Mouse (Mus musculus) embryonic stem cell, embryonic (primary cell): ENCODE measurements around the gene Atrnl1.

Experiments
- CTCF ChIA-PET, 4 experiments: fragments of 300-600 bp in 2 of 4; fragments of 350-600 bp in 2 of 4; sonication (Branson Sonifier 250); formaldehyde crosslinking; loops; one replicate each; lab custom pipeline; 2022; ENCODE audit warnings: inconsistent platforms in 2 of 4; lab: Charles Lee
- POLR2A ChIA-PET, 4 experiments: fragments of 300-600 bp in 2 of 4; fragments of 350-600 bp in 2 of 4; sonication (Branson Sonifier 250); formaldehyde crosslinking; loops; one replicate each; lab custom pipeline; 2022; ENCODE audit warnings: antibody characterized with exemption in 4 of 4, inconsistent platforms in 1 of 4; lab: Charles Lee

Atrnl1 gene

DNA sequence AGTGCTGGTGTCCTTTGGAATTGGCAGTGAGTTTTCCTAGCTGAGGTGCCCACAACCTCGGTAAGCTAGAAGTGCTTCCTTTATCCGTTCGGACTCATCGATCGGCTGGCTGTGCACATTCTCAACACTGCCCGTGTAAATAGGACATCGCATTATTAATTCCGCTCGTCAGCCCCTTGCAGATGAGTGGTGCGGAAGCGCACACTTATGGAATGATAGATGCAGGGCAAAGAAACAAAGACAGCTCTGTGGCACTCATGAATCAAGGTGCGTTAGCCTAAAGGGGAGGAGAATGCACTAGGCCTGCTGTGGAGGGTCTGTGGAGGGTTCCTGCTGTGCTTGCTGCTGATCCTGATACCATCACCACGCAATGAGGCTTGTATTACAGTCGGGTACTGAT is 474.0 kb downstream of the Atrnl1 start:
- ChIA-PET POLR2A (no interaction called here), CTCF (interaction anchor here in 1 of 4 experiments (0.6 kb wide), 1 partner anchor 383 kb away, joined by 4 read pairs; no protein-coding TSS in a partner anchor)

- POLR2A ChIA-PET = interaction anchor here in 1 of 4 experiments (1.3 kb wide), 1 partner anchor 9 kb away, joined by 3 read pairs; no protein-coding TSS in a partner anchor
- CTCF ChIA-PET = interaction anchor here in 1 of 4 experiments (0.6 kb wide), 1 partner anchor 12 kb away, joined by 4 read pairs; no protein-coding TSS in a partner anchor
Measured at GRCm38 (mm10) chr19:58086734-58087133, 475.9 kb downstream of the Atrnl1 start.

DNA sequence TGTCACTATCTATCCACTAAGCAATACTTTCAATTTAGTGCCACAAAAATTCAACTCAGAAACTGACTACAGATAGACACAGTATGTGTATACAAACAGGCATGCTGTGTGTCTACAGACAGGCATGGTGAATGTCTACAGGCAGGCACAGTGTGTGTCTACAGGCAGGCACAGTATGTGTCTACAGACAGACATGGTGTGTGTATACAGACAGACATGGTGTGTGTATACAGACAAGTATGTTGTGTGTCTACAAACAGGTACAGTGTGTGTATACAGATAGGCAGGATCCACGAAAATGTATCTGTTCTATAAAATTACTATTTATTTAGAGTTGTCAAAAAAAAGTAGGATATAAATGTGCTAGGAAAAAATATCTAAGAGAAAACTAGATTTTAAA is 477.1 kb downstream of the Atrnl1 start:
- POLR2A ChIA-PET = interaction anchor here in 1 of 4 experiments (0.6 kb wide), 1 partner anchor 506 kb away, joined by 3 read pairs; no protein-coding TSS in a partner anchor
- CTCF ChIA-PET = no interaction called here

DNA sequence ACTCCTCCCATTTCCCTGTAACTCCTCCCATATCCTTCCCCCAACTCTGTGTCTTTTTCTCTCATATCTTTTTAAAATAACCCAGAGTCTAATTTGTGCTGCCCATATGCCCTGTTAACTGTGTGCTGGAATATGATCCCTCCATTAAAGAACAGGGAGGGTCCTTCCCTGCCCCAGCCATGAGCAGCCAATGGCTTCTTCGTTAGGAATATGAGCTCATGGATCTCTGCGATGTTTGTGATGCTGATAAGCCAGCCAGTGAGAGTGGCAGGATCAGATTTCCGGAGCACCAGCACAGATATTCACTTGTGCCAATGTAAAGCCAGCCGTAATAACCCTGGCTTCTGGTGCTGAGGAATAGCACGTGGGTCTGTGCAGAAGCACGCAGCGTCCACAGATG is 477.6 kb downstream of the Atrnl1 start:
- CTCF ChIA-PET = no interaction called here
- POLR2A ChIA-PET = interaction anchor here in 1 of 4 experiments (0.6 to 0.7 kb wide), 2 partner anchors 9 to 507 kb away, joined by 3 read pairs; no protein-coding TSS in a partner anchor

GRCm38 (mm10) chr19:58091911-58092310 is 481.1 kb downstream of the Atrnl1 start:
- ChIA-PET POLR2A (no interaction called here), CTCF (no interaction called here)

- ChIA-PET CTCF (no interaction called here), POLR2A (interaction anchor here in 1 of 4 experiments (1.5 kb wide), 2 partner anchors 9 to 13 kb away, joined by 3 to 4 read pairs; no protein-coding TSS in a partner anchor)
Measured at GRCm38 (mm10) chr19:58094781-58095543, 484.1 kb downstream of the Atrnl1 start.

GRCm38 (mm10) chr19:58095776-58096175 is 484.9 kb downstream of the Atrnl1 start:
- ChIA-PET POLR2A (interaction anchor here in 1 of 4 experiments (1.5 kb wide), 2 partner anchors 9 to 13 kb away, joined by 3 to 4 read pairs; no protein-coding TSS in a partner anchor), CTCF (no interaction called here)

DNA sequence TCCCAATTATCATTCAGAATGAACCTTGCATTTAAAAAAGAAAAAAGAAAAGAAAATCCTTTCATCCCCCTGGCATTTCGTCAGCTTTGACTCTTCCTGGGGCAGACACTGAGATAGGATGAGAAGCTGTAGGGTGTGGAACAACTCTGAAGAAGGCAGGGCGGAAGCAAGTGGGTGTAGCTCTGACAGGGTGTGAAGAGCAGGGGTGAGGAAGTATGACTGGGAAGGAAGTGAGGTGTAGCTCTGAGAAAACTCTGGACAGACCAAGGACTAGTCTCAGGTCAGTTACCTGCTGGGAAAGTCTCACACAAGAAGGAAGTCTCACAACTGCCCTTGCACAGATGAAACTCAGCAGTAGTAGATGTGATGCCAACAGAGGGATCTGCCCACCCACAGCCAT is 486.4 kb downstream of the Atrnl1 start:
- POLR2A ChIA-PET = no interaction called here
- CTCF ChIA-PET = interaction anchor here (0.5 to 1.2 kb wide), 4 partner anchors 19 to 413 kb away, joined by 3 to 5 read pairs (median 4); no protein-coding TSS in a partner anchor

GRCm38 (mm10) chr19:58099539-58099938 is 488.7 kb downstream of the Atrnl1 start:
- CTCF ChIA-PET = no interaction called here
- POLR2A ChIA-PET = no interaction called here

- ChIA-PET CTCF (no interaction called here), POLR2A (interaction anchor here in 1 of 4 experiments (0.7 kb wide), 1 partner anchor 65 kb away, joined by 3 read pairs; no protein-coding TSS in a partner anchor)
Measured at GRCm38 (mm10) chr19:58100381-58100780, 489.5 kb downstream of the Atrnl1 start.

GRCm38 (mm10) chr19:58104544-58104943 is 493.7 kb downstream of the Atrnl1 start:
- CTCF ChIA-PET = no interaction called here

DNA sequence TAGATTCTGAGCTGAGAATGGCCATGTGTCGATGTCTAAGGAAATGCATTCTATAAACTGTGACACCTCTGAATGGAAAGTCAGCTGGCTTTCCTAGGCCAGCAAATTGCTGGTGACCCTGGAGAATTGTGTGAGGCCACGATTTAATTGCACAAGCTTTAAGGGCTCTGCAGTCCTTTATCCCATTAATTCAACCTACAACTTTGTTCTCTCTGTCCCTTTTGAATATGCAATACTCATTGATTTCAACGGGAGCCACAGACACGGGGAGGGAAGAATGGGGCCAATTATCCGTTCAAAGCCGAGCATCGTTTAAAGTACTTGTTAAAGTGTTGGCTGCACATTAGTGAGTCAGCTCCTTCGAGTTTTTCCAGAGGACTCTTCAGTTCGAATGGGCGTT is 496.8 kb downstream of the Atrnl1 start:
- ChIA-PET POLR2A (interaction anchor here in 2 of 4 experiments (0.6 to 1.2 kb wide), 2 partner anchors 12 to 334 kb away, joined by 3 to 4 read pairs; no protein-coding TSS in a partner anchor), CTCF (no interaction called here)

More at GRCm38 (mm10) chr19:58104544-58104943, 493.7 kb downstream of the Atrnl1 start:
- POLR2A ChIA-PET = no interaction called here

DNA sequence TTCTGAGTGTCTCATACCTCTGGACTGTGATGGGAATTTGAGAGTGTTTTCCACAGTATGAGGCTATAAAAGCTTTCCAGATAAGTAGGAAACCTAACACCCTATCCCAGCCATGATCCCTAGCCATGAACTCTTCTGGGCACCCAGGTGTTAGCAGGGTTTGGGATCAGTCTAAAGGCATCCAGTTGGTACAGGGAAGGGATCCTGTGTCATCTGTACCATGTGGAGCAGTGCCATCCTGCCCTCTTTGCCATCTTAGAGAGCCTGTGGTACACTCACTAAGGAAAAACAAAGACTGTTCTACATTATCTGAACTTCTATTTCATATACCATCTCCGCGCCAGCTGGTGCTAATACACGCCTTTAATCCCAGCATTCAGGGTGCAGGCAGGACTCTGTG is 499.7 kb downstream of the Atrnl1 start:
- CTCF ChIA-PET = no interaction called here
- POLR2A ChIA-PET = interaction anchor here in 1 of 4 experiments (0.6 kb wide), 1 partner anchor 302 kb away, joined by 3 read pairs; no protein-coding TSS in a partner anchor

GRCm38 (mm10) chr19:58111291-58111690 is 500.5 kb downstream of the Atrnl1 start:
- ChIA-PET CTCF (no interaction called here), POLR2A (no interaction called here)

- ChIA-PET CTCF (interaction anchor here in 1 of 4 experiments (0.7 kb wide), 2 partner anchors 129 to 501 kb away, joined by 3 read pairs; partner anchors contain the start of gene Atrnl1), POLR2A (no interaction called here)
Measured at GRCm38 (mm10) chr19:58112151-58112550, 501.3 kb downstream of the Atrnl1 start.

DNA sequence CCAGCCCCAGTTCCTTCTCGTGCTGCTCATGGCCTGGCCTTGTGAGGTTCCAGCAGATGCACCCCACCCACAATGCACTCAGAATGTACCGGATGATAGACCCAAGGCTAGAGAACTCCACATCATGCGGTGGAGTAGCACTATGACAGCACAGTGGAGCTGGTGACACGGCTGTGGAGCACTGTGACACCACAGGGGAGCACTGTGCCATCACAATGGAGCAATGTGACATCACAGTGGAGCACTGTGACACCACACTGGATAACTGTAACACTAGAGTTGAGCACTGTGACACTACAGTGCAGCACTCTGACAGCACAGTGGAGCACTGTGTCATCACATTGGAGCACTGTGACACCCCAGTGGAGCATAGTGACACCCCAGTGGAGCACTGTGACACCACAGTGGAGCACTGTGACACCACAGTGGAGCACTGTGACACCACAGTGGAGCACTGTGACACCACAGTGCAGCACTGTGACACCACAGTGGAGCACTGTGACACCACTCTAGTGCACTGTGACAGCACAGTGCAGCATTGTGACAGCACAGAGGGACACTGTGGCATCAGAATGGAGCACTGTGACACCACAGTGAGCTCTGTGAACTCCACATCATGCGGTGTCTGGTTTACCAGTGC is 502.4 kb downstream of the Atrnl1 start:
- POLR2A ChIA-PET = no interaction called here
- CTCF ChIA-PET = interaction anchor here in 1 of 4 experiments (0.5 kb wide), 1 partner anchor 223 kb away, joined by 3 read pairs; no protein-coding TSS in a partner anchor

GRCm38 (mm10) chr19:58117595-58117994 is 506.8 kb downstream of the Atrnl1 start:
- ChIA-PET POLR2A (interaction anchor here in 1 of 4 experiments (0.6 kb wide), 1 partner anchor 361 kb away, joined by 3 read pairs; no protein-coding TSS in a partner anchor), CTCF (interaction anchor here in 1 of 4 experiments (0.8 kb wide), 1 partner anchor 31 kb away, joined by 3 read pairs; no protein-coding TSS in a partner anchor)

DNA sequence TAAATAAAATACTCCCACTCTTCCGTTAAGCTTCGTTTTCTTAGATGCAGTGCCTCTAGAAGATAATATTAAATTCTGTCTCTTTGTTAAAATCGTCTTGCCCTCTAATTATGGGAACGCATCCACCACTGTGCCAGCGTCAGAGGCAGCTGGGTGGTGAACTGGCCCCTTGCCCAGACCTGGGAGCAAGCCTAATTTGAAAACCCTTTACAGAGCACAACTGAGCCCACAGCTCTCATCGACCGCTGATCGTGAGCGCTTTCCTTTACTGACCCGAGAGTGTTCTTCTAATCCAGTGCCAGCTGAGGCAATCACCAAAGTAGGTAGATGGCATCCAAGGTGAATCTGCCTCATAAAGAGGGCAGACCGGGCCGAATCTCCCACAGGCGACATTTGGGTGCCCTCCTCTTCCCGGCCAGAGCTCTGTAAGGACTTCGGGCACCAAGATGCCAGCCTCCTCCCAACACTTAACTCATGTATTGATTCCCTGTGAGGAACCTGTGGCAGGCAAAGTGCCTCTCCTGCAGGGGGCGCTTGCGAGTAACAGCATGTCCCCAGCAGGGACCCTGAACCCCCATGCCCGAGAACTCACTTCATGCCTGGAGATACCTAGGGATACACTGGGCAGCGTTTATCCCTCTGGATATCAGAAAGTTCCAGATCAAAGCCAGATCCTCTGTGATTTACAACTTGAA is 507.5 kb downstream of the Atrnl1 start:
- POLR2A ChIA-PET = no interaction called here

More for the DNA sequence above, 507.5 kb downstream of the Atrnl1 start:
- CTCF ChIA-PET = interaction anchor here in 1 of 4 experiments (0.8 kb wide), 1 partner anchor 30 kb away, joined by 3 read pairs; no protein-coding TSS in a partner anchor
